Mouse (Mus musculus) 3T3-L1 (cell line): Measurements from ENCODE around the gene Ufsp2.

Experiments used
- DNase-seq: peaks from one replicate; pipeline ENCODE4 v3.0.0-alpha.2; 2015; ENCODE audit warnings: low read depth, low spot score

Ufsp2 gene

DNA sequence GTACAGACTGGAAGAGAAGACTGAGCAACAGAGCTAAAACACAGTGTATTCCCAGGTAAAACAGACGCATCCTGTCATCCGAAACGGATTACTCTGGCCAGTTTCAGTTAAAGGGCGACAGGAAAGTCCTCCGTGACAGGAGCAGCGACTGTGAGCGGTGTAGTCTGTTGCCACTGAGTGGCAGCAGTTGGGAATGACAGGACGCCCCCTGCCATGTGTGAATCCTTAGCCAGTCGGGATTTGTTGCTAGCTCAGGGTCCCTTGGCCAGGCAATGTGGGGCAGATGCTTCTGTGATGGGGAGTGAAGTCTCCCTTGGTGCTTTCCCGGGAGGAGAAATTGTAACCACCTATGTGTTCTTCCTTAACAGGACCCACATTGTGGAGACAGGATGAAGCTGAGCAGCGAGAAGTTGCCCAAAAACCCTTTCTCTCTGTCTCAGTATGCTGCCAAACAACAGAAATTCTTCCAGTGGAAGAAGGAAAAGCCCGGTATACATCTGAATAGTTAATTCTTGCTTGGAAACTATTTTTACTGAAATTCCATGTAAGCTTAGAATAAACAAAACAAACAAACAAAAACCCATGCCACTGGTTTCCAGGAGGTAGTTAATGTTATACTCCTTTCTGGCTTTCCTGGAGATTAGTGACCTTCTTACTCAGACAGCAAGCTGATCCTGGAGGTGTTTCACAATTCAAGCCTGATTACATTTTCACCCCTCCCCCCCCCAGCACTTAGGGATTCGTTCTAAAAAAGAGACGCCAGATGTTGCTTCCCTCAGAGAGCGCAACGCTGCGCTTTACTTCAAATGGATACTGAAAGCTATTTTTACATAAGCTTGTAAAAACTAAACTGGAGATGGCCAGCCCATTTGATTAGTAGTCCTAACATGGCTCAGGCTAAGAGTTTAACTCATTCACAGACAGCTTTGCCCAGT lies 35.7 kb downstream of the Ufsp2 start:
- no peak for DNase-seq

DNA sequence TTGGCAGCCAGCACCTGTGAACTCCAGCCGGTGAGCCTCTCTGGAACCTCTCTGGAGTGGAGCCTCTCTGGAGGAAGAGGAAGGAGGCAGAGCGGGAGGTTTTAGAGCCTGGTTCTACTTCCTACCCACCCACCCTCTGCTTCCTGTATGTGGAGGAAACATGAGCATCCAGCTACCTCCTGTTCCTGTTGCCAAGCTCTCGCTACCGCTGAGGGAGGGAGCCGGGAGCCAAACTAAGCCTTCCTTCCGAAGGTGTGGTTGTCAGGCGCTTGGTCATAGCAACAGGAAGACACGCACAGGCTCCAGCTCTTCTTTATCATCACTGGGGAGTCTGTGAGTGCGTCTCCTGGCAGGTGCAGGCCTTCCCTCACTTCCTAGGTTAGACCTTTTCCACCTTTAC lies 46.9 kb downstream of the Ufsp2 start:
- DNase-seq, result no peak

GRCm38 (mm10) chr8:46022758-46023157 lies 47.4 kb downstream of the Ufsp2 start:
- no peak for DNase-seq

- DNase-seq, result no peak
Measured at GRCm38 (mm10) chr8:46024392-46024791, 49.1 kb downstream of the Ufsp2 start.

DNA sequence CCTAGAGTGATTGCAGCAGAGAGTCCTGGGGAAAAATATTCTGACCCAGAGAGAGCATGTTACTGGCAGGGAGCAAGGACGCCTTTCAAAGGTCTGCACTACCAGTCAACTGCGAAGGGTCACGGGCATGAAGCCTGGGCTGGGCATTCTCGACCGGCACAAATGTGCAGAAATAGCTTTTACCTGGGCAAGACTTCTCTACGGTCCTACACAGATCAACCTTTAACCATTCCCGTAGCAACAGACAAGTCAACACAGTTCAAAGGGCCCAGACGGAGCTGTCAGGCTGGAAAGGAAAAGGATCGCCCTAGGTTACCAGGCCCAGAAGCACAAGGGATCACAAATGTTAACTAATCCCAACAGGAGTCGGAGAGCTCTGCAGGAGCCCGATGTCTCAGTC lies 60.9 kb downstream of the Ufsp2 start:
- no peak for DNase-seq

- DNase-seq, result no peak
Measured at GRCm38 (mm10) chr8:46039666-46040065, 64.3 kb downstream of the Ufsp2 start.

DNA sequence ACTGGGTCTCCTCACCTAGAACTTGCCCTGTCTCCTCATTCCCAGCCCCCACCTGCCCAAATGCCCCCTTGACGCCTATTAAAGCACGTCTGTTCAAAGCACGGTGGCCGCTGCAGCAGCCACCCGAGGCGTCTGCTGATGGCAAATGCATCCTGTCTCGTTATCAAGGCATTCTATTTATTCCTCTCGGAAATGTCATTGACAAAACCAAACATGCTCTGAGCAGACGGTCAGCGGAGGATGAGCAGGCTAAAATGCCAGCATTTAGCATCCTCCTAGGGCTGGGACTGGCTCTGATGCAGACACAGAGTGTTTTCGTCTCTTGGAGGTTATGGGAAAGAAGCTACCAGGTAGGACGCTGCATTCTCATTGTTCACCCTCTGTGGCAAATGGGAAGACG lies 64.9 kb downstream of the Ufsp2 start:
- DNase-seq, result no peak
